Mouse (Mus musculus) limb, embryonic 11.5 days (tissue): ENCODE measurements at regions not wholly inside any gene's neighbourhood (a gene's known extent, or its start where the extent isn't known, plus 50 kb on each side); places are given as distances from the start of the nearest gene placed in this dataset.

Source experiments
- ATAC-seq: fragments of 200-750 bp; cut with Nextera tagmentation; 2 replicates; pipeline ENCODE4 v1.8.0; 2017; ENCODE audit warnings: low read depth; ENCODE audit not compliant: insufficient number of reproducible peaks, low FRiP score, low TSS enrichment
- DNase-seq: peaks from one replicate; pipeline ENCODE4 v3.0.0-alpha.2; 2015; ENCODE audit warnings: low spot score
- H3K27ac ChIP-seq: fragments of 300-500 bp; sonication (generic); replicated peaks from 2 replicates; pipeline ENCODE4 v1.5.1; 2014; ENCODE audit warnings: low read depth, mild to moderate bottlenecking, low read length
- H3K27me3 ChIP-seq: fragments of 300-500 bp; sonication (generic); 2 replicates; pipeline ENCODE4 v1.6.1; 2014; ENCODE audit warnings: mild to moderate bottlenecking, low read length, mixed read lengths; ENCODE audit not compliant: control insufficient read depth, insufficient read depth
- H3K36me3 ChIP-seq: fragments of 300-500 bp; sonication (generic); 2 replicates; pipeline ENCODE4 v1.6.1; 2014; ENCODE audit warnings: mild to moderate bottlenecking, low read length, moderate library complexity, mixed read lengths; ENCODE audit not compliant: control insufficient read depth, insufficient read depth
- H3K4me1 ChIP-seq: fragments of 300-500 bp; sonication (generic); 2 replicates; pipeline ENCODE4 v1.6.1; 2014; ENCODE audit warnings: low read length, mixed read lengths; ENCODE audit not compliant: control insufficient read depth, insufficient read depth
- H3K4me2 ChIP-seq: fragments of 300-500 bp; sonication (generic); 2 replicates; pipeline ENCODE4 v1.6.1; 2014; ENCODE audit warnings: low read depth, mild to moderate bottlenecking, moderate library complexity; ENCODE audit not compliant: severe bottlenecking
- H3K4me3 ChIP-seq: fragments of 300-500 bp; sonication (generic); 2 replicates; pipeline ENCODE4 v1.5.1; 2014; ENCODE audit warnings: low read depth, low read length
- H3K9ac ChIP-seq: fragments of 300-500 bp; sonication (generic); 2 replicates; pipeline ENCODE4 v1.6.1; 2014; ENCODE audit warnings: mild to moderate bottlenecking, low read length
- H3K9me3 ChIP-seq: fragments of 300-500 bp; sonication (generic); 2 replicates; pipeline ENCODE4 v1.6.1; 2016; ENCODE audit warnings: low read length; ENCODE audit not compliant: control insufficient read depth
- WGBS: fragments of 180-500 bp; shearing (Covaris S2); extraction: QIAGEN DNeasy Blood & Tissue Kit; methylation state at CpG from one replicate; pipeline ENCODE4 v1.1.7; 2014; 5-methylcytosine and 5-hydroxymethylcytosine counted together

- 87% methylated on average over 2 of the region's 2 CpGs for WGBS
- Histone ChIP-seq H3K36me3 (no peaks in the 10 kb centered on the region), H3K4me2 (no peak overlapping the region), H3K9me3 (no peaks in the 10 kb centered on the region), H3K9ac (no peak overlapping the region), H3K27ac (no peak overlapping the region), H3K4me3 (no peak overlapping the region), H3K4me1 (no peaks in the 10 kb centered on the region), H3K27me3 (no peaks in the 10 kb centered on the region)
- DNase-seq (no peak), ATAC-seq (no peak)
These were observed 602.7 kb upstream of the Intu start for GRCm38 (mm10) chr3:39928421-39928820.

- no peak overlapping the region for H3K4me2 ChIP-seq
- WGBS: 87% methylated on average over 3 of the region's 3 CpGs
- no peaks in the 10 kb centered on the region for H3K27me3 ChIP-seq
- no peak overlapping the region for H3K4me3 ChIP-seq
- DNase-seq (no peak), ATAC-seq (no peak)
- no peaks in the 10 kb centered on the region for H3K36me3 ChIP-seq
- no peaks in the 10 kb centered on the region for H3K9me3 ChIP-seq
- no peak overlapping the region for H3K27ac ChIP-seq
- no peak overlapping the region for H3K9ac ChIP-seq
- H3K4me1 ChIP-seq: no peaks in the 10 kb centered on the region
These were observed 597.7 kb upstream of the Intu start for GRCm38 (mm10) chr3:39933372-39933771.

GRCm38 (mm10) chr3:39937719-39938278, 593.3 kb upstream of the Intu start:
- no peak for DNase-seq
- 95% methylated on average over 3 of the region's 3 CpGs for WGBS
- H3K9ac ChIP-seq: no peak overlapping the region
- no peak overlapping the region for H3K4me3 ChIP-seq
- no peaks in the 10 kb centered on the region for H3K4me1 ChIP-seq
- no peaks in the 10 kb centered on the region for H3K9me3 ChIP-seq
- no peak for ATAC-seq
- no peaks in the 10 kb centered on the region for H3K27me3 ChIP-seq
- no peak overlapping the region for H3K27ac ChIP-seq
- no peaks in the 10 kb centered on the region for H3K36me3 ChIP-seq
- H3K4me2 ChIP-seq: no peak overlapping the region

- Histone ChIP-seq H3K9ac (no peak overlapping the region), H3K4me1 (no peaks in the 10 kb centered on the region), H3K4me3 (no peak overlapping the region), H3K4me2 (no peak overlapping the region), H3K27me3 (no peaks in the 10 kb centered on the region), H3K36me3 (no peaks in the 10 kb centered on the region), H3K9me3 (no peaks in the 10 kb centered on the region), H3K27ac (no peak overlapping the region)
- DNase-seq: no peak
- WGBS: 83% methylated on average over 3 of the region's 3 CpGs
- ATAC-seq: no peak
These were observed 586.5 kb upstream of the Intu start for GRCm38 (mm10) chr3:39944581-39944980.

GRCm38 (mm10) chr3:39952103-39952502, 579.0 kb upstream of the Intu start:
- Histone ChIP-seq H3K4me1 (no peaks in the 10 kb centered on the region), H3K4me2 (no peak overlapping the region), H3K9ac (no peak overlapping the region), H3K27me3 (no peaks in the 10 kb centered on the region), H3K36me3 (no peaks in the 10 kb centered on the region), H3K4me3 (no peak overlapping the region), H3K27ac (no peak overlapping the region), H3K9me3 (no peaks in the 10 kb centered on the region)
- ATAC-seq: no peak
- no peak for DNase-seq
- WGBS: 87% methylated on average over 2 of the region's 2 CpGs

GRCm38 (mm10) chr3:39952556-39952955, 578.5 kb upstream of the Intu start:
- WGBS: 85% methylated on average over 1 of the region's 1 CpGs
- Histone ChIP-seq H3K9me3 (no peaks in the 10 kb centered on the region), H3K4me1 (no peaks in the 10 kb centered on the region), H3K9ac (no peak overlapping the region), H3K4me2 (no peak overlapping the region), H3K36me3 (no peaks in the 10 kb centered on the region), H3K27ac (no peak overlapping the region), H3K27me3 (no peaks in the 10 kb centered on the region), H3K4me3 (no peak overlapping the region)
- ATAC-seq (no peak), DNase-seq (no peak)

GRCm38 (mm10) chr3:39961836-39962640, 569.0 kb upstream of the Intu start:
- peaks cover 7% of the 10 kb centered on the region for H3K4me1 ChIP-seq
- no peak overlapping the region for H3K9ac ChIP-seq
- DNase-seq: peak; percentile 65
- H3K9me3 ChIP-seq: no peaks in the 10 kb centered on the region
- 0 out of 2 replicates have a peak overlapping the region, but pooled peaks have one; percentile 36 for H3K27ac ChIP-seq
- H3K4me2 ChIP-seq: no peak overlapping the region
- WGBS: 16% methylated on average over 7 of the region's 7 CpGs
- no peak overlapping the region for H3K4me3 ChIP-seq
- H3K27me3 ChIP-seq: no peaks in the 10 kb centered on the region
- no peaks in the 10 kb centered on the region for H3K36me3 ChIP-seq
- peak; percentile 62; the same call in 1 of the 2 replicates for ATAC-seq

- ATAC-seq (no peak), DNase-seq (no peak)
- Histone ChIP-seq H3K27me3 (no peaks in the 10 kb centered on the region), H3K36me3 (no peaks in the 10 kb centered on the region), H3K9me3 (no peaks in the 10 kb centered on the region), H3K4me1 (peaks cover 7% of the 10 kb centered on the region), H3K4me2 (no peak overlapping the region), H3K9ac (no peak overlapping the region), H3K27ac (no peak overlapping the region), H3K4me3 (no peak overlapping the region)
- 93% methylated on average over 2 of the region's 2 CpGs for WGBS
These were observed 565.7 kb upstream of the Intu start for GRCm38 (mm10) chr3:39965431-39965830.
